Mouse (Mus musculus): ENCODE data around the gene Hspa14. TPM values are rescaled to one million over a fixed set of nuclear protein-coding genes. Genes with fewer than 3 reads are reported as not detected.

Gene Hspa14
- total RNA-seq, 2 experiments from 2014 or later, result 30.3 to 37.1 TPM

DNA sequence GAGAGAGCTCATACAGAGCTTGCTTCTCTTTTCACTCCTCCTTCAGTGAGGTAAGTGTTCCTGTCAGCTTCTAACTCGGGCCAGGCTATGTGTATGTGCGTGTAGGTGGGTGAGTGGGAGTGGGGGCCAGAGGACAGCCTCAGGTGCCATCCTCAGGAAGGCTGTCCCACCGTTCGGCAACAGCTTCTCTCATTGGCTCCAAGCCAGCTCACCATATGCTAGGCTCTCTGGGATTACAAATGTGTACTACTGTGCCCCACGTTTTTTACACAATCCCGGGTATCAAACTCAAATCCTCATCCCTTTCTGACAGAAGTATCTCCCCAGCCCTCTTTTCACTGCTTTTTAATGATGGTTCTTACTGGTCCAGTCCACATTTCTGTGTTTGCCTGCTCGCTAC, 68.4 kb downstream of the Hspa14 start:
- DNase-seq (ENCODE audit: low spot score in 2 of 2), result no peak

Other genes starting within 250 kb of the Hspa14 start
- gene Nmt2, start 228.6 kb downstream of the Hspa14 start, total RNA-seq (2021), result 10 to 100 TPM; 15.4 to 16.7 TPM
- gene Rpp38, start 180.2 kb downstream of the Hspa14 start, total RNA-seq (2021), result 1 to 10 TPM; 6.5 to 9.8 TPM
- under 1 TPM; 0.57 to 0.59 TPM for gene Acbd7, start 176.6 kb downstream of the Hspa14 start, total RNA-seq (2021)
- not detected for gene Olah, start 115.6 kb downstream of the Hspa14 start, total RNA-seq (2021)
- not detected for gene Meig1, start 90.2 kb downstream of the Hspa14 start, total RNA-seq (2021)
- 1 to 10 TPM; 4.5 to 6.1 TPM for gene Dclre1c, start 88.7 kb downstream of the Hspa14 start, total RNA-seq (2021)
- 1 to 10 TPM; 2.1 to 2.3 TPM for gene Suv39h2, start 37.8 kb downstream of the Hspa14 start, total RNA-seq (2021)
- gene Gm45902, start within 50 bp of the Hspa14 start, total RNA-seq (2021), result 1 to 10 TPM; 3.1 to 4.0 TPM
- 1 to 10 TPM; 4.8 to 7.8 TPM for gene Cdnf, start 216 bp upstream of the Hspa14 start, total RNA-seq (2021)
- gene Fam107b, start 57.7 kb upstream of the Hspa14 start, total RNA-seq (2021), result 10 to 100 TPM; 14.4 to 24.7 TPM